Mouse (Mus musculus): ENCODE results near the gene Prph2. TPM values are rescaled to one million over a fixed set of nuclear protein-coding genes. Genes with fewer than 3 reads are reported as not detected.

Prph2 gene
- polyA plus RNA-seq (2015; fragmentation: Nextera tagmentation; extraction: Ambion mirVana), result not detected in 2 replicates

GRCm38 (mm10) chr17:46910186-46910585 is at the start of gene Prph2:
Gene Prph2 (plus strand): TSS chr17:46910459.
- H3K36me3 ChIP-seq, result no peaks in the 10 kb centered on the region
- H3K27me3 ChIP-seq, result no peaks in the 10 kb centered on the region
- H3K9me3 ChIP-seq, result no peaks in the 10 kb centered on the region
- 86% methylated on average over 10 of the region's 10 CpGs for WGBS
- no peak within 1 kb of the TSS for H3K9ac ChIP-seq
- no peak for ATAC-seq (ENCODE audit: borderline replicate concordance, extremely low read depth, low FRiP score, low TSS enrichment)
- no peak within 1 kb of the TSS for H3K4me3 ChIP-seq
- no peak within 1 kb of the TSS for H3K4me2 ChIP-seq
- H3K4me1 ChIP-seq, result no peaks in the 10 kb centered on the region
- no peak within 1 kb of the TSS for H3K27ac ChIP-seq

GRCm38 (mm10) chr17:46864566-46865195 is 45.6 kb upstream of the Prph2 start:
- no peak for ATAC-seq (ENCODE audit: borderline replicate concordance, extremely low read depth, low FRiP score, low TSS enrichment)
- Histone ChIP-seq H3K27ac (no peak overlapping the region), H3K27me3 (no peaks in the 10 kb centered on the region), H3K9me3 (no peaks in the 10 kb centered on the region), H3K36me3 (no peaks in the 10 kb centered on the region), H3K4me3 (no peak overlapping the region), H3K4me2 (no peak overlapping the region), H3K4me1 (no peaks in the 10 kb centered on the region), H3K9ac (no peak overlapping the region)
- WGBS, result 39% methylated on average over 7 of the region's 7 CpGs

DNA sequence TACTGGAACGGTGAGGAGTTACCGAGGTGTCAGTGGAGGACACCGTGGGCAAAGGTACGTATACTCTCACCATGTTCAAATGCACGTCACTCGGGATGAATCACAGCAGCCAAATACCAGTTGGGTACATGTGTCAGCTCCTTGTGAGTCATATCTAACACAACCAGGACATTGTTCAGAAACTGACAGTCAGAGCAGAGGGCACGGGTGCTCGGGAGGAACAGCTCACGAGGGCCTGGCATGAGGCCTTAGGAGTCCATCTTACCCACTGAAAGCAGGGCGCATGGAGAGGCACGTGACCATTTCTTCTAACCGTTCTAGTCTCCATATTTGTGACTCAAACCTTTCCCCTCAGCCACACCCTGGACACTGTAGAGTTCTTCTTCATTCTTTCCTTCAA is 43.4 kb upstream of the Prph2 start:
- no peak overlapping the region for H3K4me3 ChIP-seq
- H3K9me3 ChIP-seq, result no peaks in the 10 kb centered on the region
- H3K9ac ChIP-seq, result no peak overlapping the region
- H3K36me3 ChIP-seq, result no peaks in the 10 kb centered on the region
- WGBS, result 85% methylated on average over 12 of the region's 12 CpGs
- H3K4me1 ChIP-seq, result no peaks in the 10 kb centered on the region
- H3K4me2 ChIP-seq, result no peak overlapping the region
- ATAC-seq (ENCODE audit: borderline replicate concordance, extremely low read depth, low FRiP score, low TSS enrichment), result no peak
- no peaks in the 10 kb centered on the region for H3K27me3 ChIP-seq
- no peak overlapping the region for H3K27ac ChIP-seq

DNA sequence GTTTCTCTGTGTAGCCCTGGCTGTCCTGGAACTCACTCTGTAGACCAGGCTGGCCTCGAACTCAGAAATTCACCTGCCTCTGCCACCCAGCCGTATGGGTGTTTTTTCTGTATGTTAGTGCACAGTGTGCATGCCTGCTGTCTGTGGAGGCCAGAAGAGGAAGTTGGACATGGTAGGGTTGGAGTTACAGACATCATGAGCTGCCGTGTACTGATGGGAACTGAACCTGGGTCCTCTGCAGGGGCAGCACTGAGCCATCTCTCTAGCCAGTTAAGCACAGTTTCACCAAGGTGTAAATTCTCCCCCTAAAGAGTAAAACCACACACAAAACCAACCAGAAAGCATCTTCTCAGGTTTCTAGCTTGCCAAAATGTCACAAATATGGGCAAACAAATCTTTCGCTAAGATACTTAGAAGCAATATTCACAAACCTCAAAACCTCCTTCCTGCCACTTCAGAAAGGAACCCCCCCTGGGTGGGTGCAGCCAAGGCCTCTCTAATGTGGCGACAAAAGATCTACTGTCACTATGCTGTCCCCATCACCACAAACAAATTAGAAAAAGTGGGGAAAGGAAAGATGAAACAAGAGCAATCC is 40.0 kb upstream of the Prph2 start:
- no peak for ATAC-seq (ENCODE audit: borderline replicate concordance, extremely low read depth, low FRiP score, low TSS enrichment)
- no peaks in the 10 kb centered on the region for H3K27me3 ChIP-seq

DNA sequence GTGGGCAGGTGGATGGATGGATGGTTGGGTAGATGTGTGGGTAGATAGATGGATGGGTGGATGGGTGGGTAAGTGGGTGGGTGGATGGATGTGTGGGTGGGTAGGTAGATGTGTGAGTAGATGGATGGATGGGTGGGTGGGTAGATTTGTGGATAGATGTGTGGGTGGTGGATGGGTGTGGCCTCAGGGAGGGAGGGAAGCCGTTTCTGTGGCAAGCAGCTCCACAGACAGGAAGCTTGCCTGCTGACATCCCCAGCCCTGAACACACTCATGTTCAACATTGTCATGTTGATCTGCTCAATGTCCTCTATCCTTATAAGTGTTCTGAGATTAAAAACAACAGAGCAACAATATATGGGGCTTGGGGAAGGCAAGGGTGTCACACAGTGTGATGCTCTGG is 39.3 kb upstream of the Prph2 start:
- Histone ChIP-seq H3K36me3 (no peaks in the 10 kb centered on the region), H3K27ac (no peak overlapping the region), H3K9me3 (no peaks in the 10 kb centered on the region), H3K4me3 (no peak overlapping the region), H3K4me1 (peaks cover 7% of the 10 kb centered on the region), H3K4me2 (no peak overlapping the region), H3K9ac (no peak overlapping the region), H3K27me3 (no peaks in the 10 kb centered on the region)
- WGBS, result 40% methylated on average over 1 of the region's 1 CpGs
- ATAC-seq (ENCODE audit: borderline replicate concordance, extremely low read depth, low FRiP score, low TSS enrichment), result no peak

More for the DNA sequence above, 40.0 kb upstream of the Prph2 start:
- Histone ChIP-seq H3K36me3 (no peaks in the 10 kb centered on the region), H3K4me2 (no peak overlapping the region), H3K4me1 (peaks cover 7% of the 10 kb centered on the region), H3K27ac (no peak overlapping the region), H3K9me3 (no peaks in the 10 kb centered on the region), H3K9ac (no peak overlapping the region), H3K4me3 (no peak overlapping the region)
- 82% methylated on average over 5 of the region's 5 CpGs for WGBS

DNA sequence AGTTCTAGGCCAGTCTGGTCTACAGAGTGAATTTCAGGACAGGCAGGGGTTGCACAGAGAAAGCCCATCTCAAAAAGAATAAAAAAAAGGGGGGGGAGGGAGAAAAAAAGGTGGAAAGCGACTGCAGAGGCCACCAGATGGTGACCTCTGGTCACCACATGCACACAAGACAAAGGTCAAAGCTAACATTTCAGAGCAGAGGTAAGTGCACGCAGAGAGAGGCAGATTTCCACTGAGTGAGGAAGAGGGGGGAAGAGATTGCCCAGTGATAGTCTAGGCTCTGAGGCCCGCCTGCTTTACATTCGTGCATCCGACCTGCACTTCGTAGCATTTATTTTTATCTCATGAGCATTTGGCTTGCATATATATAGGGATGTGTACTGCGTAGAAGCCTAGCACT is 37.5 kb upstream of the Prph2 start:
- WGBS, result 82% methylated on average over 7 of the region's 7 CpGs
- Histone ChIP-seq H3K36me3 (no peaks in the 10 kb centered on the region), H3K9me3 (no peaks in the 10 kb centered on the region), H3K9ac (no peak overlapping the region), H3K27ac (no peak overlapping the region), H3K27me3 (no peaks in the 10 kb centered on the region), H3K4me1 (peaks cover 7% of the 10 kb centered on the region), H3K4me3 (no peak overlapping the region), H3K4me2 (no peak overlapping the region)
- no peak for ATAC-seq (ENCODE audit: borderline replicate concordance, extremely low read depth, low FRiP score, low TSS enrichment)

GRCm38 (mm10) chr17:46874133-46874532 is 36.1 kb upstream of the Prph2 start:
- H3K36me3 ChIP-seq, result no peaks in the 10 kb centered on the region
- H3K4me2 ChIP-seq, result no peak overlapping the region
- no peaks in the 10 kb centered on the region for H3K27me3 ChIP-seq

DNA sequence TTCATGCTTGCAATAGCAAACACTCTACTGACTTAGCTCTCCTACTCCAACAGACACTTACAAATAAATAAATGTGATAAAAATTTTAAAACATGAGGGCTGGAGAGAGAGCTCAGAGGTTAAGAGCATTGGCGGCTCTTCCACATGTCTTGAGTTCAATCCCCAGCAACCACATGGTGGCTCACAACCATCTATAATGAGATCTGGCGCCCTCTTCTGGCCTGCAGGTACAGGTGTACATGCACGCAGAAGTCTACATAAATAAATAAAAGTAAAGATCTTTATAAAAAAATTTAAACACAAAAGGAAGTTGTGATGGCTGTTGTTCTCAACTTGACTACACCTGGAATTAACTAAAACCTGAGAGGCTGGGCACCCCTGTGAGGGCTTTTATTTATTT is 34.6 kb upstream of the Prph2 start:
- Histone ChIP-seq H3K4me2 (no peak overlapping the region), H3K9me3 (no peaks in the 10 kb centered on the region), H3K4me1 (peaks cover 17% of the 10 kb centered on the region), H3K27me3 (no peaks in the 10 kb centered on the region), H3K36me3 (no peaks in the 10 kb centered on the region), H3K27ac (no peak overlapping the region), H3K4me3 (no peak overlapping the region), H3K9ac (no peak overlapping the region)
- no peak for ATAC-seq (ENCODE audit: borderline replicate concordance, extremely low read depth, low FRiP score, low TSS enrichment)
- WGBS, result 81% methylated on average over 3 of the region's 3 CpGs

More at GRCm38 (mm10) chr17:46874133-46874532, 36.1 kb upstream of the Prph2 start:
- no peak for ATAC-seq (ENCODE audit: borderline replicate concordance, extremely low read depth, low FRiP score, low TSS enrichment)
- Histone ChIP-seq H3K9me3 (no peaks in the 10 kb centered on the region), H3K4me1 (peaks cover 7% of the 10 kb centered on the region), H3K4me3 (no peak overlapping the region), H3K9ac (no peak overlapping the region), H3K27ac (no peak overlapping the region)
- WGBS, result 24% methylated on average over 10 of the region's 10 CpGs

- WGBS, result 61% methylated on average over 8 of the region's 8 CpGs
- no peaks in the 10 kb centered on the region for H3K9me3 ChIP-seq
- H3K9ac ChIP-seq, result no peak overlapping the region
- H3K4me2 ChIP-seq, result no peak overlapping the region
- H3K27ac ChIP-seq, result no peak overlapping the region
- H3K36me3 ChIP-seq, result no peaks in the 10 kb centered on the region
- H3K4me1 ChIP-seq, result peaks cover 17% of the 10 kb centered on the region
- no peak overlapping the region for H3K4me3 ChIP-seq
- no peak for ATAC-seq (ENCODE audit: borderline replicate concordance, extremely low read depth, low FRiP score, low TSS enrichment)
- no peaks in the 10 kb centered on the region for H3K27me3 ChIP-seq
Measured at GRCm38 (mm10) chr17:46876371-46876950, 33.8 kb upstream of the Prph2 start.

GRCm38 (mm10) chr17:46877061-46877460 is 33.2 kb upstream of the Prph2 start:
- Histone ChIP-seq H3K4me3 (no peak overlapping the region), H3K27ac (no peak overlapping the region), H3K36me3 (no peaks in the 10 kb centered on the region), H3K9ac (no peak overlapping the region), H3K9me3 (no peaks in the 10 kb centered on the region), H3K4me2 (no peak overlapping the region), H3K4me1 (peaks cover 17% of the 10 kb centered on the region), H3K27me3 (no peaks in the 10 kb centered on the region)
- no peak for ATAC-seq (ENCODE audit: borderline replicate concordance, extremely low read depth, low FRiP score, low TSS enrichment)
- WGBS, result 87% methylated on average over 5 of the region's 5 CpGs

- H3K36me3 ChIP-seq, result no peaks in the 10 kb centered on the region
- H3K4me2 ChIP-seq, result no peak overlapping the region
- 16% methylated on average over 14 of the region's 14 CpGs for WGBS
- H3K4me1 ChIP-seq, result peaks cover 10% of the 10 kb centered on the region
- no peaks in the 10 kb centered on the region for H3K27me3 ChIP-seq
- H3K4me3 ChIP-seq, result no peak overlapping the region
- no peak overlapping the region for H3K9ac ChIP-seq
- no peaks in the 10 kb centered on the region for H3K9me3 ChIP-seq
- ATAC-seq (ENCODE audit: borderline replicate concordance, extremely low read depth, low FRiP score, low TSS enrichment), result peak; percentile 69
- peak overlapping the region; percentile 50; the same call in 1 of the 2 replicates for H3K27ac ChIP-seq
Measured at GRCm38 (mm10) chr17:46879841-46880311, 30.4 kb upstream of the Prph2 start.

DNA sequence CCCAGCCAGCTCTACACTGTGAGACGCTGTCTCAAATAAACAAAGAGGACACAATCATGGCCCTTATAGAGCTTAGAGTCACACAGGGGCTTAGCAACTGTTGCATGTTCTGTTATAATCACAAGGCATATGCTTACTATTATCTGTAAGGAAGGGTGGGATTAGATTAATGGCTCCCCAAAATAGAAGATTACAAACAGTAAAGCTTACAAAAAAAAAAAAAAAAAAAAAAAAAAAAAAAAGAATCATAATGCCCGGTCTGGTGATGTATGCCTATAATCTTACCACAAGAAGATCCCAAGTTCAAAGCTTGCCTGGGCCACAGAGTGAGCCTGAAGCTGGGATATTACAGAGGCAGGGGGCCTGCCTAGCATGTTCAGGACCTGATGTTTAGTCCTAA is 29.9 kb upstream of the Prph2 start:
- Histone ChIP-seq H3K27me3 (no peaks in the 10 kb centered on the region), H3K4me3 (no peak overlapping the region), H3K9ac (no peak overlapping the region), H3K9me3 (no peaks in the 10 kb centered on the region), H3K4me1 (peaks cover 10% of the 10 kb centered on the region), H3K4me2 (no peak overlapping the region), H3K27ac (peak overlapping the region; percentile 50; the same call in 1 of the 2 replicates), H3K36me3 (no peaks in the 10 kb centered on the region)
- WGBS, result 34% methylated on average over 2 of the region's 2 CpGs
- ATAC-seq (ENCODE audit: borderline replicate concordance, extremely low read depth, low FRiP score, low TSS enrichment), result no peak

All from lung, embryonic 15.5 days (tissue).